Mouse (Mus musculus): ENCODE results near the gene Fcor. TPM values are rescaled to one million over a fixed set of nuclear protein-coding genes. Genes with fewer than 3 reads are reported as not detected.

Fcor gene
- polyA plus RNA-seq, 1 experiment: 0.59 TPM

DNA sequence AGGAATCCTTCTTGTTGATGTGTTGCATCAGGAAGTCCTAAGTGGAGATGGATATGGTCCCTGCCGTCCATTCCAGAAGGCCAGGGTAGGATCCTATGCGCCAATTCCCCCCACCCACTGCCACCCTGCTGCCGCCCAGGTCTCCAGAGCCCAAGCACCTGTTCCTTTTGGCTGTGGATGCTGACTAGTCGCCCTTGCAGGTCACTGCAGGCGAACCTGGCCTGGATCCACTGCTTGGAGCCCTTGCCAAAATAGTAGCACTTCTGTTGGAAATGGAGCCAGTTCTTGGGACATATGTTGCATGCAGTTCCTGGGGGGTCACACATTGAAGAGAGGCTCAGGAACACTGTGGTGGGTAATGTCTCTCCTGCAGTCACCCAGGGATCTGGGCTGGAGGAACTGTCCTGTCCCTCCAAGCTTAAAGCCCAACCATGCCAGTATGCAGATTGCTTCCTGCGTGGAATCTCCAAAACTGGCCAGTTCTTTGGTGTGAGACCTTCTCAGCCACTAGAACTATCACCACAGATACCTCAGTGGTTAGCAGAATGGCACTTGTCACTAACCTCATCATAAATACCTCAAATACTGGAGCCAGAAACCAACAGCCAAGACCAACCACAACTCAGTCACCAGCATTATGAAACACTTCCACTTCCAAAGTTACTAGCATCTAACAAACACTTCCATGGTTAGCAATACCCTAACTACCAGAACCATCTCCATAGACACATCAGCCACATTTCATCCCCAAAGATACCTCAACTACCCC lies 11.4 kb upstream of the Fcor start:
- Histone ChIP-seq H3K4me1 (ENCODE audit: control insufficient read depth, insufficient read depth, low read length) (peaks cover 2% of the 10 kb centered on the region; the same call in 1 of the 2 replicates), H3K36me3 (ENCODE audit: control insufficient read depth, insufficient read depth, low read length) (no peaks in the 10 kb centered on the region; the same call in 1 of the 2 replicates), H3K4me3 (ENCODE audit: control insufficient read depth, low read depth, low read length) (no peak overlapping the region), H3K27me3 (ENCODE audit: control insufficient read depth, insufficient read depth, low read length) (no peaks in the 10 kb centered on the region), H3K27ac (ENCODE audit: control insufficient read depth, insufficient read depth, low read depth, low read length) (no peak overlapping the region)
- TF ChIP-seq CTCF (IDR thresholded peaks at IDR 0.05; ENCODE audit: control insufficient read depth, insufficient read depth, insufficient replicate concordance, low read depth, low read length) (no peak), POLR2A (IDR thresholded peaks at IDR 0.05; ENCODE audit: control insufficient read depth, low read depth, low read length) (no peak)

DNA sequence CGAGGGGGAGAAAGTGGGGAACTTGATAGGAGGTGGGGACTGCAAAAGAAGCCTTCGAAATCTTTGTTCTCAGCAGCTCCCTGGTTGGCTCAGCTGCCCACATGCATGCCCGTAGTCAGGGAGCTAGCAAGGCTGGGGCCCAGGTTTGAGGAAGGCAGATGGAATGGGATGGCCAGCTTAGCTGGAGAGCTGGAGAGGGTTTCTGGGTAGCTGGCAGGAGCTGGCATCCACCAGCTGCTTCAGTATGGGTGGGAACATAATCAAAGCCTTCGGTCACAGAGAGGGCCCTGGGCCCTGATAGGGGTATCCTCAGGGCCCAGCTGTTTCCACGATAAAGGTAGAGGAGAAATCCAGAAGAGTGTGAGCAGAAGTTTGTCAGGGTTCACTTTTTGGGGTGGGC lies 10.3 kb upstream of the Fcor start:
- Histone ChIP-seq H3K27me3 (ENCODE audit: control insufficient read depth, insufficient read depth, low read length) (no peaks in the 10 kb centered on the region), H3K4me1 (ENCODE audit: control insufficient read depth, insufficient read depth, low read length) (peaks cover 4% of the 10 kb centered on the region; the same call in 1 of the 2 replicates), H3K36me3 (ENCODE audit: control insufficient read depth, insufficient read depth, low read length) (no peaks in the 10 kb centered on the region; the same call in 1 of the 2 replicates), H3K27ac (ENCODE audit: control insufficient read depth, insufficient read depth, low read depth, low read length) (no peak overlapping the region), H3K4me3 (ENCODE audit: control insufficient read depth, low read depth, low read length) (no peak overlapping the region)
- TF ChIP-seq CTCF (IDR thresholded peaks at IDR 0.05; ENCODE audit: control insufficient read depth, insufficient read depth, insufficient replicate concordance, low read depth, low read length) (no peak), POLR2A (IDR thresholded peaks at IDR 0.05; ENCODE audit: control insufficient read depth, low read depth, low read length) (no peak)

DNA sequence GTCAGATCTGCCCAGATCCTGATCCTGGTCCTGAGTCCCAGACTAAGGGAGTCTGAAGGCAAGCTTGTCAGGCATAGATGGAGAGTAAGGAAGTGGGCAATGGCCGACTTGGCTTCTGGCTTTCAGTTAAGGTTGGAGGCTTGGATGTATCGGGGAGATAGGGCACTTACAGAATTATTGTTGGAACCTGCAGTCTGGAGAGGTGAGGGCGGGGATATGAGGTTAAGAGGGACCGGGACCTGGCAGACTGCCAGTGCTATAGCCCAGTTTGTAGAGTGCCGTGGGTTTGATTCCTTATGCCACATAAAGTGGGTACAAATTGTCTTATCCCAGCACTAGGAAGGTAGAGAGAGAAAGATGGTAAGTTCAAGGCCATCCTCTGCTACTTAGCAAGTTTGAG lies 7.5 kb upstream of the Fcor start:
- Histone ChIP-seq H3K27me3 (ENCODE audit: control insufficient read depth, insufficient read depth, low read length) (no peaks in the 10 kb centered on the region), H3K4me3 (ENCODE audit: control insufficient read depth, low read depth, low read length) (no peak overlapping the region), H3K27ac (ENCODE audit: control insufficient read depth, insufficient read depth, low read depth, low read length) (no peak overlapping the region), H3K4me1 (ENCODE audit: control insufficient read depth, insufficient read depth, low read length) (peaks cover 14% of the 10 kb centered on the region), H3K36me3 (ENCODE audit: control insufficient read depth, insufficient read depth, low read length) (no peaks in the 10 kb centered on the region; the same call in 1 of the 2 replicates)
- TF ChIP-seq CTCF (IDR thresholded peaks at IDR 0.05; ENCODE audit: control insufficient read depth, insufficient read depth, insufficient replicate concordance, low read depth, low read length) (no peak), POLR2A (IDR thresholded peaks at IDR 0.05; ENCODE audit: control insufficient read depth, low read depth, low read length) (no peak)

DNA sequence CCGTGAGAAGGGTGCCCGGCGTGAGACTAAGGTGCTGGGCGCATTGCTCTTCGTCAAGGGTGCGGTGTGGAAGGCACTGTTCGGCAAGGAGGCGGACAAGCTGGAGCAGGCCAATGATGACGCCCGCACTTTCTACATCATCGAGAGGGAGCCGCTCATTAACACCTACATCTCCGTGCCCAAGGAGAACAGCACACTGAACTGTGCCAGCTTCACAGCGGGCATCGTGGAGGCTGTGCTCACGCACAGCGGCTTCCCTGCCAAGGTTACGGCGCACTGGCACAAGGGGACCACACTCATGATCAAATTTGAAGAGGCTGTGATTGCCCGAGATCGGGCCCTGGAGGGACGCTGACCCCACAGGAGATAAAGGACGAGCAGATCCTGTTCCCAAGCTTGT lies 7.1 kb upstream of the Fcor start:
- no peaks in the 10 kb centered on the region for H3K27me3 ChIP-seq (ENCODE audit: control insufficient read depth, insufficient read depth, low read length)
- no peak overlapping the region for H3K4me3 ChIP-seq (ENCODE audit: control insufficient read depth, low read depth, low read length)
- TF ChIP-seq CTCF (IDR thresholded peaks at IDR 0.05; ENCODE audit: control insufficient read depth, insufficient read depth, insufficient replicate concordance, low read depth, low read length) (no peak), POLR2A (IDR thresholded peaks at IDR 0.05; ENCODE audit: control insufficient read depth, low read depth, low read length) (no peak)
- peaks cover 14% of the 10 kb centered on the region for H3K4me1 ChIP-seq (ENCODE audit: control insufficient read depth, insufficient read depth, low read length)
- H3K36me3 ChIP-seq (ENCODE audit: control insufficient read depth, insufficient read depth, low read length): no peaks in the 10 kb centered on the region; the same call in 1 of the 2 replicates
- H3K27ac ChIP-seq (ENCODE audit: control insufficient read depth, insufficient read depth, low read depth, low read length): no peak overlapping the region

DNA sequence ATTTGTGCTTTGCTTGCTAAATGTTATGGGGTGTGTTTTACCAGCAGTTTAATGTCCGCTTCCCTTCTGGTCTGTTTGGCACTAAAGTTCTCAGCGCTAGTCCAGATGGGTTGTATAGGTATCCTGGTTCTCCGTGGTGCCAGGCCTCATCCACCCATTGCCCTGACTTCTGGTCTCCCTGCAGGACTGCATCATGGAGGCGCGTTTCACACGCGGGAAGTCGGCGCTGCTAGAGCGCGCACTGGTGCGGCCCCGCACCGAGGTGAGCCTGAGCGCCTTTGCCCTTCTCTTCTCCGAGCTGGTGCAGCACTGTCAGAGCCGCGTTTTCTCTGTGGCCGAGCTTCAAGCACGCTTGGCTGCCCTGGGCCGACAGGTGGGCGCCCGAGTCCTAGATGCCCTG lies 6.7 kb upstream of the Fcor start:
- Histone ChIP-seq H3K36me3 (ENCODE audit: control insufficient read depth, insufficient read depth, low read length) (no peaks in the 10 kb centered on the region; the same call in 1 of the 2 replicates), H3K4me3 (ENCODE audit: control insufficient read depth, low read depth, low read length) (no peak overlapping the region)
- TF ChIP-seq CTCF (IDR thresholded peaks at IDR 0.05; ENCODE audit: control insufficient read depth, insufficient read depth, insufficient replicate concordance, low read depth, low read length) (no peak), POLR2A (IDR thresholded peaks at IDR 0.05; ENCODE audit: control insufficient read depth, low read depth, low read length) (no peak)

DNA sequence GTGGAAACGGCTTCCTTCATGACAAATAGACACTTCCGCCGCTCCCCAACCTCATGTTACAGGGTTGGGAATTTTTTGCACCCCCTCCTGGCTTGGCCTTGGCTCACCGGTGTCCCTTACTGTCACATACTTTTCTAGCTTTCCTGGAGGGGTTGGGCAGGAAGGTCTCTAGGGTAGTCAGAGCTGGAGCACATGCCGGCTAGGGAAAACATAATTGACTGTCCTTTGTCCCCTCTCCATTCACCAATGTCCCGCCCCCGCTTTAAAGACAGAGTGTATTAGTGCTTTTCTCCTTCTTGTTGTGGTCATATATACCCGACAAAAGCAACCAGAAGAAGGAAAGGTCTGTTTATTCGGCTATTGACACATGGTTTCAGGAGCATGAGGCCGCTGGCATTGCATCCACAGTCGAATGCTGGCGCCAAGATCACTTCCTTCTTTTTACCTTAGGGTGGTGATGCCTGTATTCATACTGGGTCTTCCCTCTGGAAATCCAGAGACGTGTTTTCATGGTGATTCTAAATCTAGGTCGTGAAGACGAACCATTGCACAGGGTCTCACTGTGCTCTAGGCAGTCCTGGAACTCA lies 4.9 kb upstream of the Fcor start:
- H3K27me3 ChIP-seq (ENCODE audit: control insufficient read depth, insufficient read depth, low read length): no peaks in the 10 kb centered on the region

More for the DNA sequence above, 6.7 kb upstream of the Fcor start:
- H3K4me1 ChIP-seq (ENCODE audit: control insufficient read depth, insufficient read depth, low read length): peaks cover 14% of the 10 kb centered on the region
- no peaks in the 10 kb centered on the region for H3K27me3 ChIP-seq (ENCODE audit: control insufficient read depth, insufficient read depth, low read length)
- H3K27ac ChIP-seq (ENCODE audit: control insufficient read depth, insufficient read depth, low read depth, low read length): no peak overlapping the region

More for the DNA sequence above, 4.9 kb upstream of the Fcor start:
- no peak for TF ChIP-seq CTCF (IDR thresholded peaks at IDR 0.05; ENCODE audit: control insufficient read depth, insufficient read depth, insufficient replicate concordance, low read depth, low read length)
- no peak for TF ChIP-seq POLR2A (IDR thresholded peaks at IDR 0.05; ENCODE audit: control insufficient read depth, low read depth, low read length)
- H3K4me1 ChIP-seq (ENCODE audit: control insufficient read depth, insufficient read depth, low read length): peaks cover 14% of the 10 kb centered on the region
- peak overlapping the region; percentile 92 for H3K27ac ChIP-seq (ENCODE audit: control insufficient read depth, insufficient read depth, low read depth, low read length)
- no peaks in the 10 kb centered on the region; the same call in 1 of the 2 replicates for H3K36me3 ChIP-seq (ENCODE audit: control insufficient read depth, insufficient read depth, low read length)
- H3K4me3 ChIP-seq (ENCODE audit: control insufficient read depth, low read depth, low read length): peak overlapping the region; percentile 99

All from testis, adult 2 months (tissue).